Mouse (Mus musculus) heart, embryonic 12.5 days (tissue): ENCODE measurements around the gene Tmed9. TPM values are rescaled to one million over a fixed set of nuclear protein-coding genes. Genes with fewer than 3 reads are reported as not detected.

ENCODE experiments used
- ATAC-seq: fragments of 200-750 bp; cut with Nextera tagmentation; 2 replicates; pipeline ENCODE4 v1.8.0; 2017; ENCODE audit warnings: moderate TSS enrichment, moderate library complexity; ENCODE audit not compliant: insufficient number of reproducible peaks, low FRiP score
- H3K27ac ChIP-seq: fragments of 300-500 bp; sonication (generic); 2 replicates; pipeline ENCODE4 v1.5.1; 2016; ENCODE audit warnings: mild to moderate bottlenecking, moderate library complexity; ENCODE audit not compliant: poor library complexity, severe bottlenecking
- H3K27me3 ChIP-seq: fragments of 300-500 bp; sonication (generic); replicated peaks from 2 replicates; pipeline ENCODE4 v1.6.1; 2016; ENCODE audit warnings: mild to moderate bottlenecking, moderate library complexity
- H3K36me3 ChIP-seq: fragments of 300-500 bp; sonication (generic); 2 replicates; pipeline ENCODE4 v1.6.1; 2016; ENCODE audit warnings: mild to moderate bottlenecking, moderate library complexity
- H3K4me1 ChIP-seq: fragments of 300-500 bp; sonication (generic); replicated peaks from 2 replicates; pipeline ENCODE4 v1.6.1; 2016; ENCODE audit warnings: mild to moderate bottlenecking
- H3K4me2 ChIP-seq: fragments of 300-500 bp; sonication (generic); 2 replicates; pipeline ENCODE4 v1.6.1; 2016; ENCODE audit warnings: mild to moderate bottlenecking, moderate library complexity
- H3K4me3 ChIP-seq: fragments of 300-500 bp; sonication (generic); 2 replicates; pipeline ENCODE4 v1.5.1; 2016; ENCODE audit warnings: mild to moderate bottlenecking
- H3K9ac ChIP-seq: fragments of 300-500 bp; sonication (generic); 2 replicates; pipeline ENCODE4 v1.6.1; 2016; ENCODE audit warnings: mild to moderate bottlenecking, moderate library complexity
- H3K9me3 ChIP-seq: fragments of 300-500 bp; sonication (generic); replicated peaks from 2 replicates; pipeline ENCODE4 v1.6.1; 2016; ENCODE audit warnings: mild to moderate bottlenecking, moderate library complexity
- WGBS: fragments of 180-500 bp; shearing (Covaris S2); methylation state at CpG from one replicate; pipeline ENCODE4 v1.1.7; 2016; 5-methylcytosine and 5-hydroxymethylcytosine counted together
- polyA plus RNA-seq: library from polyadenylated mRNA; unstranded; fragments of >200 nt; fragmentation: Nextera tagmentation; extraction: Ambion mirVana; gene quantifications from 2 replicates; pipeline ENCODE4 v1.2.1, GENCODE M21; 2016

The Tmed9 gene
- polyA plus RNA-seq, 1 experiment from 2014 or later: 133 TPM

DNA sequence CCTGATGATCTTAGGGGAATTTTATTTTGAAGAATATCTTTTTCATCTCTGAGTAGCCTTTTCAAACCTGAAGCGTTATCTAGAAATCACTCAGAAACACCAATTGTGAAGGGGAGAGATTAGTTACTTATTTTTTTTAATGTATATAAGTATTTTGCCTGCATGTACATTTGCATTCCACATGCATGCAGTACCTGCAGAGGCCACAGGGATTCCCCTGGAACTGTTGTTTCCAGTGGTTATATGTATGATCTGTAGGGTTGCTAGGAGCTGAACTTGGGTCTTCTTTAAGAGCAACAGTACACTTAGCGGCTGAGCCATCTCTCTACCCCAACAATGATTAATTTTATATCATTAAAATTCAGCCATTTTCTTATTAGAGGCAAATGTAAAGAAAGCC, 71.0 kb downstream of the Tmed9 start:
- Histone ChIP-seq H3K9me3 (no peaks in the 10 kb centered on the region), H3K27me3 (no peaks in the 10 kb centered on the region), H3K9ac (no peak overlapping the region), H3K4me1 (no peaks in the 10 kb centered on the region), H3K27ac (no peak overlapping the region), H3K36me3 (peaks cover 71% of the 10 kb centered on the region), H3K4me2 (no peak overlapping the region), H3K4me3 (no peak overlapping the region)
- no peak for ATAC-seq
- 93% methylated on average over 2 of the region's 2 CpGs for WGBS

Other genes with a start within 250 kb of the Tmed9 start
- gene Mxd3, start 243.9 kb upstream of the Tmed9 start, polyA plus RNA-seq: 14.7 and 15.2 TPM in 2 replicates
- 105 and 106 TPM in 2 replicates for gene Lman2, start 210.9 kb upstream of the Tmed9 start, polyA plus RNA-seq
- 0.42 and 0.52 TPM in 2 replicates for gene Rgs14, start 204.0 kb upstream of the Tmed9 start, polyA plus RNA-seq
- not detected in 2 replicates for gene Slc34a1, start 175.5 kb upstream of the Tmed9 start, polyA plus RNA-seq
- not detected in 2 replicates for gene Pfn3, start 158.5 kb upstream of the Tmed9 start, polyA plus RNA-seq
- 0.96 TPM in 1 of 2 replicates, not detected in the other for gene F12, start 146.9 kb upstream of the Tmed9 start, polyA plus RNA-seq
- gene Grk6, start 128.7 kb upstream of the Tmed9 start, polyA plus RNA-seq: 27.6 and 29.1 TPM in 2 replicates
- gene Prr7, start 109.5 kb upstream of the Tmed9 start, polyA plus RNA-seq: 0.41 TPM in 1 of 2 replicates, not detected in the other
- gene Dbn1, start 85.6 kb upstream of the Tmed9 start, polyA plus RNA-seq: 101 TPM in 2 replicates
- gene Pdlim7, start 60.1 kb upstream of the Tmed9 start, polyA plus RNA-seq: 427 and 428 TPM in 2 replicates
- 1.4 and 1.7 TPM in 2 replicates for gene Dok3, start 44.4 kb upstream of the Tmed9 start, polyA plus RNA-seq
- 30.8 and 34.8 TPM in 2 replicates for gene Ddx41, start 37.1 kb upstream of the Tmed9 start, polyA plus RNA-seq
- 24.3 and 24.4 TPM in 2 replicates for gene Fam193b, start 2.6 kb upstream of the Tmed9 start, polyA plus RNA-seq
- gene B4galt7, start 26.2 kb downstream of the Tmed9 start, polyA plus RNA-seq: 21.8 and 23.2 TPM in 2 replicates
- gene Caml, start 49.3 kb downstream of the Tmed9 start, polyA plus RNA-seq: 34.7 and 35.8 TPM in 2 replicates
- 25.4 and 27.0 TPM in 2 replicates for gene Ddx46, start 61.3 kb downstream of the Tmed9 start, polyA plus RNA-seq
- 76.3 and 77.1 TPM in 2 replicates for gene B230219D22Rik, start 119.4 kb downstream of the Tmed9 start, polyA plus RNA-seq
- 63.7 and 67.4 TPM in 2 replicates for gene Txndc15, start 140.9 kb downstream of the Tmed9 start, polyA plus RNA-seq
- gene Pcbd2, start 153.6 kb downstream of the Tmed9 start, polyA plus RNA-seq: 60.3 and 60.8 TPM in 2 replicates
- gene Catsper3, start 210.8 kb downstream of the Tmed9 start, polyA plus RNA-seq: not detected in 2 replicates